Mouse (Mus musculus): ENCODE results near the gene OR5BS1P. TPM values are rescaled to one million over a fixed set of nuclear protein-coding genes. Genes with fewer than 3 reads are reported as not detected.
"Not testable (repeated sequence)": the region's sequence is repeated elsewhere in the genome, so short reads cannot be mapped to it uniquely, and the experiment has no call there.

Gene OR5BS1P
- polyA plus RNA-seq, 2 experiments from 2014 or later: not detected

DNA sequence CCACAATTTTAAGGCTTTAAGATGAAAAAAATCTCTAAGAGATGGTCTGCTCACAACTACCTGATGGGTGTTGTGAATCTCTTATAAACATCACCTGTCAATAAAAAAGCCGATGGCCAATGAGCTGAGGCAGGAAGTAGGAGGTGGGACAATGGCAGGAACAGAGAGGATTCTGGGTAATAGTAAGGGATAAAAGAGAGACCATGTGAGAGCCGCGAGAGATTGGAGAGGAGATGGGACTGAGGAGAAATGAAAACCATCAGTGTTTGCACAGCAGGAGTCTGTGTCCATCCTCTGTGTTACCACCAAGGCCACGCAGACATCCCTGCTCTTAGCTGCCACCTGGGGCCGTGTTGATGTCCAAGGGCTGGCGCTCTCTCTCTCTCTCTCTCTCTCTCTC is 37.6 kb downstream of the OR5BS1P start:
- ATAC-seq: no peak

DNA sequence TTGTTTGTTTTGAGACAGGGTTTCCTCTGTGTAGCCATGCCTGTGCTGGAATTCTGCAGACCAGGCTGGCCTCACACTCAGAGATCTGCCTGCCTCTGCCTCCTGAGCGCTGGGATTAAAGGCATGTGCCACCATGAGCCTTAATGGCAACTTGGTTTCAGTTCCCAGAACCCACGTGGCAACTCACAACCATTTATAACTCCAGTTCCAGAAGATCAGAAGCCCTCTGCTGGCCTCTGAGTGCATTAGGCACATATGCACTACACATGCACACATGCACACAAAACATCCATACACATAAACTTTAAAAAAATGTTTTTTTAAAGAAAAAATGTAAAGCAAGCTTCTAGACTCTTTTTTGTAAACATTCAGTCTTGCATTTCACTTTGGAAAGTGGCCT is 39.7 kb downstream of the OR5BS1P start:
- no peak for ATAC-seq

DNA sequence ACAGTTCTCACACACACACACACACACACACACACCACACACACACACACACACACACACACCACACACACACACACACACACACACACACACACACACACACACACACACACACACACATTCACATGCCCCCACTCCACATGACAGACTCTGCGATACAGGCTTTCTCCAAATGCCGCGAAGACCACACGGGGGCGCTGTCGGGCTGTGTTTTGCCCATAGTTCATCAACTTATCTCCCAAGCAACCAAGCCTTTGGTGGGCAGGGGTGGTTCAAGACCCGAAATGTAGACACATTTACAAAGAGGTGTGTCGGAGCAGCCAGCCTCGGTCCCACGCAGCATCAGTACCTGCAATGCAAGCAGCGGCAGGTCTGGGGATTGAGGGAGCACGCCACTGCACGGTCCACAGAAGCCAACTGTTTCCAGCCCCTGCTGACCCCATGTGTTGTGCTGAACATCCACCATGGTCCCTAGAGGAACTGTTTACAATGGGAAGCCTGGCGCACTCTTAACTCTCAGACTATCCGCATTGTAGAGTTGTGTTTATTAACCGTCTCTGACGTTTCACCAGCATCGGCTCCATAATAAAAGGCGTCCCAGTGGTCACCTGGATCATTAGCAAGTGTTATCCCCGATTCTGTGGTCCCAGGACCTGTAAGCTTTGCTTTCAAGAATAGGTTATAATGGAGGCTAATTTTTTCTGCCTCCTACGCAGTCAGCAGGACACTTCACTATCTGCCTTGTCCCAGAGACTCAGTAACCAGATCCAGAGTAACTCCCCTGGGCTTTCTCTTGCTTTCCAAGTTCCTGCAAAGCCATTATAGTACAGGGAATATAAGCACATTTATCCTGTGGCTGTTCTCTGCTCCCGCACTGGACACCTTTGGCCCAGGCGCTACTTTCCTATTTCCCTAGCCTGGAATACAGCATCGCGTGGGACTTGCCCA is 41.0 kb downstream of the OR5BS1P start:
- peak; percentile 51 for ATAC-seq

DNA sequence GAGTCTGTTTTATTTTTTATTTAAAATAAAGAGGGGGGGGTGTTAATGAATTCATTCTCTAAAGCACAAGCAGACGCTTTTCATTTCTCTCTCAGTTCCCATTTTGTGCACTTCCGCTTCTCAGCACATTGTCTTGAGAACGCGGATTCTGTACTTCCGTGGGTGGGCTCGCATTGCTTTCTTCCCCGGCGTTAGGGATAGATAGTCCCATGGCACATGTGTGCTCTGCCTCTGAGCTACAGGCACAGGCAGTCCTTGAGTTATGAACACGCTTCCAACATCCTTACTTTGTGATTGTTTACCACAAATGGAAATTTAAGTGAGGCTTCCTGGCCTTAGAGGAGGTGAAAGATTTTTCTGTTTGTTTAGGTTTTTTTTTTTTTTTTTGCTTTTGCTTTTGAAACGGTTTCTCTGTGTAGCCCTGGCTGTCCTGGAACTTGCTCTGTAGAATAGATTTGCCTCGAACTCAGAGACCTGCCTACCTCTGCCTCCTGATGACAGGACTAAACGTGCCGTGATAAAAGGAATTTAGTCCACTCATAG is 41.8 kb downstream of the OR5BS1P start:
- ATAC-seq: peak; percentile 22

DNA sequence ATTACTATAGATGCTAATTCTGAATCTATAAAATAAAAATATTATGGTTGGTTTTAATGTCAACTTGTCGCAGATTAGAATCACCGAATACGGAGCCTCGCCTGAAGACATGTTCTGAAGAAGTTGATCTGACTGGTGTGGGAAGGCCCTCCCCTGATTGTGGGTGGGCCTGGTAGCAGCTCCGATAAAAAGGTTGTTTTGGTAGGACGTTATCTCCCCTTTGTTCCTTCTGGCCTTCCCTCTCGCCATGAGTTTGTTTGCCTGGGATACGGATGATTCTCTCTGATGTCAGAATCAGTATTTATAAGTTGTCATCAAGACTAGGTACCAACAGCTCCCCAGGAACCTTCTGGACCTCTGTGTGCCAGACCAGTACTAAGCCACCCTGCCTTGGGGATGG is 42.5 kb downstream of the OR5BS1P start:
- no peak for ATAC-seq

DNA sequence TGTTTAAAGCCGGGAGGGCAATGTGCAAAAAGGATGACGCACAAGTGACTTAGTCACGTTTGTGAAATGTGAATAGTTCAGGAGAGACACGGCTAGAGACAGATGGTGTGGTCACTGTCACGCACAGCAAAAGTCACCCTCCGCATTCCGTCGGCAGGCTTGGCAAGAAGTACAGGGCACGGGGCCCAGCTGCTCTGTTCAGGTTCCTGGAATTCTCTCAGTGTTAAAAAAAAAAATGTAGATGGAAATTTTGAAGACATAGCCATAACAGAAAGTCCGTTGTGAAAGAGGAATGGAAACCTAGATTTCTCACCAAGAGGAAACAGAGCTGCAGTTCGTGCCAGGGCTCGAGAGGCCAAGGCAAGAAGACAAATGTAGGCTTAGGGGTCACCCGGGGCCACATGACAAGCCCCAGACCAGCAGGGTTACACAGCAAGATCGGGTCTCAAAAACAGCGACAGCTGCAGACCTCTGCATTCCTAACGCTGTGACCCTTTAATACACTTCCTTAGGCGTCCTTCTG is 43.2 kb downstream of the OR5BS1P start:
- ATAC-seq: no peak

DNA sequence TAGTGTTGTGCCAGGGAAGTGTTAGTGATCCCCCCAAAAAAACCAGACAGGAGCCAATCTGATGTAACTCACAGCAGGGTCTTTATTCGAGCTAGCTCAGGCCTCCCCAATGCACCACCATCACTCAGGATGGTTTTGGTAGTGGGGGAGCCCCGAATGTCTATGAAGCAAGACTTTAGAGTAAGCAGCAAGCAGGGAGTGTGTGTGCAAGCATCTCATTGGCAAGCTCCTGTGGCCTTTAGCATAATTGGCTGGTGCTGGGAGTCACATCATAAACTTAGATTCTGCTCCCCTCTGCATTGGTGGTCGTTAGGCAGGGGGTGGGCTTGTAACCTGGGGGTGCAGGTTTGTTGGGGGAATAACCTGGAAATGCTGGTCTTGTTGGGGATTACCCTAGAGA is 44.0 kb downstream of the OR5BS1P start:
- ATAC-seq: peak; percentile 24

DNA sequence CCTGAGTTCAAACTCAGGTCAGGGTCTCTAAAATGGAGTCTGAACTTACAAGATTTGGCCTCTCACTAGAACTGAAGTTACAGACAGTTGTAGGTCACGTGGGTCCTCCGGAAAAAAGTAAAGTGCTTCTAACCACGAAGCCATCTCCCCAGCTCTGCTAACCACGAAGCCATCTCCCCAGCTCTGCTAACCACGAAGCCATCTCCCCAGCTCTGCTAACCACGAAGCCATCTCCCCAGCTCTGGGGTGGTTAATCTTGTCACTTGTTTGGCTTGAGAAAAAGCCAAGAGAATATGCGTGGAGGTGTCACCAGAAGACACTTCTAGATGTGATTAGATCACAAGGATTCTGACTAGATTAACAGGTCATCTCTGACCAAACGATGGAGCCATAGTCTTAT is 44.5 kb downstream of the OR5BS1P start:
- ATAC-seq: peak; percentile 70

DNA sequence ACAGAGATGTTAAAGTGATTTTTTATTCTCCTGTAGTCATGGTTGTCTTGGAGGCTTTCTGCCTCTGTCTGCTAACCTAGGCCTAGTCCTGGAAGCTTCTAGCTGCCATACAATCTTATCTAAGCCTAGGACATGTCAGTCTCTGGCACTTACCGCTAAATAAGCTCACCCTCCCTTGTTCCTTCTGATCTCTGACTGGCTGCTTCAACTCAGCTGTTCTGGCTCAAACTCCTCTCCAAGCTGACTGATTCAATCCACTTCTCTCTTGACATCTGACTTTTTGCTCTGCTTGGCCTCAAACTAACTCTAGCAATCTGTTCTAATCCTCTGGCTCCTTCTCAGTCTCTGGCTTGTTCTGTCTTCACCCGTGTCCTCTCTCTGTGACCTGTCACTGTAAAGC is 45.1 kb downstream of the OR5BS1P start:
- not testable (repeated sequence) for ATAC-seq

DNA sequence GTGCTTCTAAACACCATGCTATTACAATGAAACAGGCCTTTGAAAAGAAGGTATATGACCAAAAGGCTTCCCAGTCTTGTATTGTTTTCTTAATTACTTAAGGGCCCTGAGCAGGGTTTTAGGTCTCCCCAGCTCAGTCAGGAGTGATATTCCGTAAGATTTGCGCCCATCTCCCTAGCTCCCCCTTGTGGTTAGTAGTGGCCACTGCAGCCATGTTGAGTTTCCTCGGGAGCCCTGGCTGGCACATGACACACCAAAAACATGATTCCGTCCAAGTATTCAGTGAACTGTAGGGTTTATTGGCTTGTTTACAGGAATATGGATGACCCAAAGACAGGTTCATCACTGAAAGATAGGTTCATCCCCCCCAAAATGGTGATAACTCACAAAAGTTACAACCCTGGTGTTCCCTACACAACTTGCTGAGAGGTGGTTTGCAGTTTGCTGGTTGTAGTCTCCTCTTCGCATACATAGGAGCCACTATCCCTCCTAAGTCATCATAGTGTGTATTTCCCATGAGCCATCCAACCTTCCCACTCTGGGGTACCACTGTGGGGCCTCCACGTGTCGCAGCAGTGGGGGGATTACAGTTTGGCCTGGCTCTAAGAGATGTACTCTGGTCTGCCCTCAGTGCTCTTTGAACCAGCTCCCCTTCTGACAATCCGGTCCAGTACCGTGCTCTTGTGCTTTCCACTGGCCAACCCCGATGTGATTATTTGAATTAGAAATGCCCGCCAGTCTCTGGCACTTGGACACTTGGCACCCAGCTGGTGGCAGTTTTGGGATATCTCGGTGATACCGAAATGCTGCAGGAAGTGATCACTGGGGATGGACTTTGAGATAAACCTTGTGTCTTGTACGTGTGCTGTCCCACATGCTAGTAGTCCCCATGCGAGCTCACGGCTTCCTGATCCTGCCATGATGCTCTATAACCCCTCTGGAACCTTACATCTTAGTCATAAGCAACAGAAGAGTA is 48.0 kb downstream of the OR5BS1P start:
- no peak for ATAC-seq

DNA sequence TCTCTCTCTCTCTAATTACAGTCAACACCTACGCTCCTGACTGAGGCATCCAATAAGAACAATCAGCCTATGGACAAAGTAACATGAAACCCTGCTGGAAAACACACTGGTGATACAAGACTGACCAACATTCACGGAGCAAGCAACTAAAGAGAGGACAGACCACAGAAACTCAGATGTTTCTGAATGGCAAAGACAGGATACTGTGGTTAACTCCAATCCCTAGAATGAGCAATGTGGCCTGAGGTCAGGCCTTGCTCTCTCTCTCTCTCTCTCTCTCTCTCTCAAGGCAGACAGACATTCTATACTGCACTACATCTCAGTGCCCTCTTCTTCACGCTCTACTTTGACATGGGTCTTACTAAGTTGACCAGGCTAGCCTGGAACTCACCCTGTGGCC is 51.5 kb downstream of the OR5BS1P start:
- no peak for ATAC-seq

DNA sequence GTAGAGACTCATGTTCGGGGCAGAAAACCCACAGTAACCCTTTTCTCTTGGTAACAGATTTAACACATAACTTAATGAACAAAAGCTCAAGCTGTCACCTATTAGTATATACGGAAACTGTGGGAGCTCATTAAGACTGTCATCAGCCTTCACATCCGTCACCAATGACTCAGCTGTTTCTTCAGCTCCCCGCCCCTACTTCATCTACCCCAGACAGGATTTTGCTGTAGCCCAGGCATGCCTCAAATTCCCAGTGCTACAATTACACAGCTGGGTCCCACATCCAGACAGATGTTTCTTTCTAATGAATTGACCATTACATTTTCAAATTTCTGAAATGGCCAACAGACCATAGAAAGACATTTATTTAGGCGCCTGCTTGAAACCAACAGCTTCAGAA is 56.4 kb downstream of the OR5BS1P start:
- no peak for ATAC-seq

DNA sequence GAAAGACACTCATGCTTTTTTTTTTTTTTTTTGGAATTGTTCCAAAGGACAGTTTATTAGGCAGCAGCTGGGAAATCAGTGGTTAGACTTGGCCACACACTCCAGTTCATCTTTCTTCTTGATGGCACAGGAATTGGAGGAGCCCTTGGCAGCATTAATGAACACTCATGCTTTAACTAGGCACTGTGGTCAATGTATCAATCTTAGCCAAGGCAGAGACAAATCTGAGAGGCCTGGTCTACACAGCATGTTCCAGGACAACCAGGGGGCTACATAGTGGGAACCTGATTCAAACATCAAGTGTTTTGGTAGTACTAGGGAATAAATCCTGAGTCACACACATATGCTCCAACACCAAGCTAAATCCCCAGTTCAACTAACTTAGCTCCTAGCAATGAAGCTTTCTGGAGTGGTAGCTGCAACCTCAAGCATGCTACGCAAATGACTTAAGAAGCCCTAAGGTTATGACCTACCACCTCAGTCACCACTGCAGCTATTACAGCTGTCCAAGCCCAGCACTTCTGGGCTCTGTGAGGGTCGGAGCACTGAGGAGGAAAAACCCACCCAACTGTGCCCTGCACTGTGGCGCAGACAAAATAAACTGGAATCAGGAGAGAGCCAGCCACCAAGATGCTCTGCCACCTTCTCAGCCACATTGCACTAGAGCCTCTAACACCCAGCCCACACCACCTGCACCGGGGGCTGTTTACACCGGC is 57.5 kb downstream of the OR5BS1P start:
- ATAC-seq: no peak

DNA sequence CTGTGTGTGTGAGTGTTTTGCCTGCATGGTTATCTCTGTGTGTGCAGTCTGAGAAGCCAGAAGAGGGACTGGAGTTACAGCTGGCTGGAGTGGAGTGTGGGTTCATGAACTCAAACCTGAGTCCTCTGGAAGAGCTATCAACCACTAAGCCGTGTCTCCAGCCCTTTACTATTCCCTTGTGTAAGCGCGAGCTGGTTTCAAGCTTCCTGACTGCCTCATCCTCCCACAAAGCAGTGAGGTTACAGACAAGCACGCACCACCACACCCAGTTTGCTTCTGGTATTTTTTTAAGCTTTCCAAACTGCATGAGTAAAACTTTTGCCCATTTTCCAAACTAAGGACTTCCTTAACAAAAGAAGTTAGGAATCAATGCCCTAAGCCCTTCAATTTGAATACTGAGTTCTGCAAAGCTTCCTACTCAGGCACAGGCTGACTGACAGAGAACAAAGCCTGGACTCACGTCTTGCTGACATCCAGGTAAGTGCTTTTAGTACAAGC is 58.4 kb downstream of the OR5BS1P start:
- no peak for ATAC-seq

Other genes with a start within 250 kb of the OR5BS1P start
- gene Gm44579, start 248.9 kb upstream of the OR5BS1P start, polyA plus RNA-seq (2017; shearing (Covaris generic)): not detected
- not detected for gene Olfr287, start 248.8 kb upstream of the OR5BS1P start, polyA plus RNA-seq (2017; shearing (Covaris generic))
- gene Olfr286, start 235.4 kb upstream of the OR5BS1P start, polyA plus RNA-seq (2017; shearing (Covaris generic)): under 1 TPM in 1 of 2 experiments, not detected in 1; 0.15 TPM
- gene H1fnt, start 212.6 kb upstream of the OR5BS1P start, polyA plus RNA-seq (2017; shearing (Covaris generic)): not detected
- gene Zfp641, start 173.7 kb upstream of the OR5BS1P start, polyA plus RNA-seq (2017; shearing (Covaris generic)): not detected
- gene Olfr285, start 152.5 kb upstream of the OR5BS1P start, polyA plus RNA-seq (2017; shearing (Covaris generic)): not detected
- not detected for gene Olfr284, start 128.9 kb upstream of the OR5BS1P start, polyA plus RNA-seq (2017; shearing (Covaris generic))
- not detected for gene Olfr283, start 89.0 kb upstream of the OR5BS1P start, polyA plus RNA-seq (2017; shearing (Covaris generic))
- gene Olfr282, start 38.7 kb upstream of the OR5BS1P start, polyA plus RNA-seq (2017; shearing (Covaris generic)): not detected
- gene Olfr281, start 17.3 kb upstream of the OR5BS1P start, polyA plus RNA-seq (2017; shearing (Covaris generic)): not detected
- under 1 TPM in 1 of 2 experiments, not detected in 1; 0.56 TPM for gene Lalba, start 12.8 kb downstream of the OR5BS1P start, polyA plus RNA-seq (2017; shearing (Covaris generic))
- gene Olfr279, start 22.5 kb downstream of the OR5BS1P start, polyA plus RNA-seq (2017; shearing (Covaris generic)): not detected
- gene Kansl2, start 64.4 kb downstream of the OR5BS1P start, polyA plus RNA-seq (2017; shearing (Covaris generic)): 10 to 100 TPM; 27.2 to 36.2 TPM
- gene Ccnt1, start 101.0 kb downstream of the OR5BS1P start, polyA plus RNA-seq (2017; shearing (Covaris generic)): 100 to 1,000 TPM; 103 to 104 TPM
- gene 4930415O20Rik, start 101.1 kb downstream of the OR5BS1P start, polyA plus RNA-seq (2017; shearing (Covaris generic)): not detected
- gene Adcy6, start 140.2 kb downstream of the OR5BS1P start, polyA plus RNA-seq (2017; shearing (Covaris generic)): 1 to 10 TPM; 1.1 to 1.5 TPM
- gene Cacnb3, start 160.9 kb downstream of the OR5BS1P start, polyA plus RNA-seq (2017; shearing (Covaris generic)): not detected
- gene Ddx23, start 193.0 kb downstream of the OR5BS1P start, polyA plus RNA-seq (2017; shearing (Covaris generic)): 10 to 100 TPM; 29.4 to 29.8 TPM
- gene Rnd1, start 207.6 kb downstream of the OR5BS1P start, polyA plus RNA-seq (2017; shearing (Covaris generic)): 1 to 10 TPM in 1 of 2 experiments, under 1 TPM in 1; 0.35 to 1.9 TPM
- gene Ccdc65, start 238.3 kb downstream of the OR5BS1P start, polyA plus RNA-seq (2017; shearing (Covaris generic)): not detected

All from CD4-positive, CD25-positive, alpha-beta regulatory T cell, adult 4 months (primary cell).